Mouse (Mus musculus): ENCODE measurements at regions not wholly inside any gene's neighbourhood (a gene's known extent, or its start where the extent isn't known, plus 50 kb on each side); places are given as distances from the start of the nearest gene placed in this dataset.

GRCm38 (mm10) chr16:53186444-53186843 lies 732.6 kb upstream of the Alcam start:
- Histone ChIP-seq H3K27ac (no peak overlapping the region), H3K4me3 (no peak overlapping the region), H3K4me1 (no peaks in the 10 kb centered on the region), H3K4me2 (no peak overlapping the region), H3K36me3 (no peaks in the 10 kb centered on the region), H3K9ac (no peak overlapping the region), H3K27me3 (no peaks in the 10 kb centered on the region), H3K9me3 (no peaks in the 10 kb centered on the region)
- WGBS: 65% methylated on average over 3 of the region's 3 CpGs
- no peak for ATAC-seq (ENCODE audit: insufficient number of reproducible peaks, insufficient read depth, low FRiP score, low TSS enrichment, low read depth)

- ATAC-seq (ENCODE audit: insufficient number of reproducible peaks, insufficient read depth, low FRiP score, low TSS enrichment, low read depth): no peak
Measured at GRCm38 (mm10) chr16:53156352-53156751, 702.5 kb upstream of the Alcam start.

GRCm38 (mm10) chr16:53130677-53131076 lies 676.8 kb upstream of the Alcam start:
- H3K27me3 ChIP-seq: no peaks in the 10 kb centered on the region
- 84% methylated on average over 2 of the region's 2 CpGs for WGBS
- H3K9ac ChIP-seq: no peak overlapping the region
- no peak overlapping the region for H3K4me2 ChIP-seq
- H3K4me3 ChIP-seq: no peak overlapping the region
- no peaks in the 10 kb centered on the region for H3K4me1 ChIP-seq
- no peak overlapping the region for H3K27ac ChIP-seq
- H3K9me3 ChIP-seq: no peaks in the 10 kb centered on the region
- H3K36me3 ChIP-seq: no peaks in the 10 kb centered on the region
- no peak for ATAC-seq (ENCODE audit: insufficient number of reproducible peaks, insufficient read depth, low FRiP score, low TSS enrichment, low read depth)

More at GRCm38 (mm10) chr16:53156352-53156751, 702.5 kb upstream of the Alcam start:
- no peaks in the 10 kb centered on the region for H3K4me1 ChIP-seq
- no peaks in the 10 kb centered on the region for H3K27me3 ChIP-seq
- H3K4me2 ChIP-seq: no peak overlapping the region
- H3K36me3 ChIP-seq: no peaks in the 10 kb centered on the region
- H3K27ac ChIP-seq: no peak overlapping the region
- no peaks in the 10 kb centered on the region for H3K9me3 ChIP-seq
- H3K9ac ChIP-seq: no peak overlapping the region
- no peak overlapping the region for H3K4me3 ChIP-seq

GRCm38 (mm10) chr16:53108726-53109125 lies 654.9 kb upstream of the Alcam start:
- H3K9ac ChIP-seq: no peak overlapping the region
- H3K27me3 ChIP-seq: no peaks in the 10 kb centered on the region
- no peak overlapping the region for H3K27ac ChIP-seq
- no peak overlapping the region for H3K4me3 ChIP-seq
- H3K4me2 ChIP-seq: no peak overlapping the region
- H3K36me3 ChIP-seq: no peaks in the 10 kb centered on the region
- H3K9me3 ChIP-seq: no peaks in the 10 kb centered on the region
- no peak for ATAC-seq (ENCODE audit: insufficient number of reproducible peaks, insufficient read depth, low FRiP score, low TSS enrichment, low read depth)
- WGBS: 76% methylated on average over 3 of the region's 3 CpGs
- no peaks in the 10 kb centered on the region for H3K4me1 ChIP-seq

- Histone ChIP-seq H3K9me3 (no peaks in the 10 kb centered on the region), H3K27ac (no peak overlapping the region), H3K36me3 (no peaks in the 10 kb centered on the region), H3K4me3 (no peak overlapping the region), H3K4me1 (no peaks in the 10 kb centered on the region), H3K4me2 (no peak overlapping the region), H3K9ac (no peak overlapping the region), H3K27me3 (no peaks in the 10 kb centered on the region)
- 0 out of 2 replicates have a peak, but pooled peaks have one; percentile 20 for ATAC-seq (ENCODE audit: insufficient number of reproducible peaks, insufficient read depth, low FRiP score, low TSS enrichment, low read depth)
- WGBS: 24% methylated on average over 2 of the region's 2 CpGs
Measured at GRCm38 (mm10) chr16:53095396-53095929, 641.6 kb upstream of the Alcam start.

- no peaks in the 10 kb centered on the region for H3K36me3 ChIP-seq
- no peaks in the 10 kb centered on the region for H3K9me3 ChIP-seq
- no peaks in the 10 kb centered on the region for H3K27me3 ChIP-seq
- no peak overlapping the region for H3K27ac ChIP-seq
- ATAC-seq (ENCODE audit: insufficient number of reproducible peaks, insufficient read depth, low FRiP score, low TSS enrichment, low read depth): no peak
- 41% methylated on average over 6 of the region's 6 CpGs for WGBS
- H3K4me2 ChIP-seq: no peak overlapping the region
- H3K9ac ChIP-seq: no peak overlapping the region
- H3K4me3 ChIP-seq: no peak overlapping the region
- H3K4me1 ChIP-seq: peaks cover 5% of the 10 kb centered on the region
Measured at GRCm38 (mm10) chr16:53073856-53074568, 620.1 kb upstream of the Alcam start.

- Histone ChIP-seq H3K4me1 (peaks cover 5% of the 10 kb centered on the region), H3K9me3 (no peaks in the 10 kb centered on the region), H3K4me3 (no peak overlapping the region), H3K27ac (no peak overlapping the region), H3K27me3 (no peaks in the 10 kb centered on the region), H3K36me3 (no peaks in the 10 kb centered on the region), H3K9ac (no peak overlapping the region), H3K4me2 (no peak overlapping the region)
- WGBS: 85% methylated on average over 9 of the region's 9 CpGs
- ATAC-seq (ENCODE audit: insufficient number of reproducible peaks, insufficient read depth, low FRiP score, low TSS enrichment, low read depth): no peak
Measured at GRCm38 (mm10) chr16:53071887-53072682, 618.2 kb upstream of the Alcam start.

- WGBS: 86% methylated on average over 3 of the region's 3 CpGs
- Histone ChIP-seq H3K36me3 (no peaks in the 10 kb centered on the region), H3K4me3 (no peak overlapping the region)
Measured at GRCm38 (mm10) chr16:53064151-53064550, 610.3 kb upstream of the Alcam start.

GRCm38 (mm10) chr16:53063061-53063460 lies 609.2 kb upstream of the Alcam start:
- Histone ChIP-seq H3K27me3 (no peaks in the 10 kb centered on the region), H3K9ac (no peak overlapping the region), H3K4me2 (no peak overlapping the region), H3K4me1 (no peaks in the 10 kb centered on the region), H3K4me3 (no peak overlapping the region), H3K9me3 (no peaks in the 10 kb centered on the region), H3K36me3 (no peaks in the 10 kb centered on the region), H3K27ac (no peak overlapping the region)
- ATAC-seq (ENCODE audit: insufficient number of reproducible peaks, insufficient read depth, low FRiP score, low TSS enrichment, low read depth): no peak
- WGBS: 43% methylated on average over 5 of the region's 5 CpGs

More at GRCm38 (mm10) chr16:53064151-53064550, 610.3 kb upstream of the Alcam start:
- no peaks in the 10 kb centered on the region for H3K9me3 ChIP-seq
- H3K4me2 ChIP-seq: no peak overlapping the region
- no peak overlapping the region for H3K27ac ChIP-seq
- H3K4me1 ChIP-seq: no peaks in the 10 kb centered on the region
- no peak for ATAC-seq (ENCODE audit: insufficient number of reproducible peaks, insufficient read depth, low FRiP score, low TSS enrichment, low read depth)
- H3K27me3 ChIP-seq: no peaks in the 10 kb centered on the region
- H3K9ac ChIP-seq: no peak overlapping the region

GRCm38 (mm10) chr16:53026056-53026455 lies 572.2 kb upstream of the Alcam start:
- WGBS: 76% methylated on average over 1 of the region's 1 CpGs
- Histone ChIP-seq H3K9me3 (no peaks in the 10 kb centered on the region), H3K4me1 (no peaks in the 10 kb centered on the region), H3K36me3 (no peaks in the 10 kb centered on the region), H3K4me2 (no peak overlapping the region), H3K27ac (no peak overlapping the region), H3K4me3 (no peak overlapping the region), H3K9ac (no peak overlapping the region), H3K27me3 (no peaks in the 10 kb centered on the region)
- ATAC-seq (ENCODE audit: insufficient number of reproducible peaks, insufficient read depth, low FRiP score, low TSS enrichment, low read depth): no peak

- Histone ChIP-seq H3K27ac (no peak overlapping the region), H3K9ac (no peak overlapping the region), H3K36me3 (no peaks in the 10 kb centered on the region), H3K9me3 (no peaks in the 10 kb centered on the region), H3K4me2 (no peak overlapping the region), H3K4me3 (no peak overlapping the region), H3K4me1 (no peaks in the 10 kb centered on the region), H3K27me3 (no peaks in the 10 kb centered on the region)
- ATAC-seq (ENCODE audit: insufficient number of reproducible peaks, insufficient read depth, low FRiP score, low TSS enrichment, low read depth): no peak
- 50% methylated on average over 1 of the region's 1 CpGs for WGBS
Measured at GRCm38 (mm10) chr16:53011847-53012246, 558.0 kb upstream of the Alcam start.
